Mouse (Mus musculus): ENCODE data around the gene Opa1.

DNA sequence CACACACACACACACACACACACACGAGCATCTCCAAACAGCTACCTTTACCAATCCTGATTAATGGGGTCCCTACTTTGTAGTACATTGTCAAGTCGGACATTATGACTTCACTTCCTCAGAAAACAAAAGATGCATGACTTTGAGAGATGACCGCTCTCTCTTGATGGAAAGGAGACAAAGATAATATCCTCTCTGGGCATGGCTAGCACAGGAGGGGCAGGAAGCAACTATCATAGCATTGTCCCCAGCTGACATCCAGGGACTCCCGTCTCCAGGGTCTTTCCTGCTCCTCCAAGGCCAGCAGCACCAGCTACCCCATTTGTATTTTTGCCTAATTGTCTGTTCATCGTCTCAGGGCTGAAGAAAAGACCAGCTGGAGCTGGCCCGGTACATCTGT is 107.0 kb downstream of the Opa1 start:
- no peak for TF ChIP-seq CTCF (IDR thresholded peaks at IDR 0.05; ENCODE audit: insufficient read depth, low read length)
- TF ChIP-seq POLR2A (IDR thresholded peaks at IDR 0.05; ENCODE audit: borderline replicate concordance, extremely low read depth, low read depth, low read length) = no peak
